Mouse (Mus musculus) midbrain, embryonic 15.5 days (tissue): Measurements from ENCODE around the gene Nsun2. TPM values are rescaled to one million over a fixed set of nuclear protein-coding genes. Genes with fewer than 3 reads are reported as not detected.

ENCODE experiments used
- ATAC-seq: fragments of 200-750 bp; cut with Nextera tagmentation; replicated peaks from 2 replicates; pipeline ENCODE4 v1.8.0; 2017; ENCODE audit warnings: moderate TSS enrichment
- H3K27ac ChIP-seq: fragments of 300-500 bp; sonication (generic); 2 replicates; pipeline ENCODE4 v1.5.1; 2015; ENCODE audit warnings: mild to moderate bottlenecking, inconsistent platforms
- H3K27me3 ChIP-seq: fragments of 300-500 bp; sonication (generic); replicated peaks from 2 replicates; pipeline ENCODE4 v1.6.1; 2015; ENCODE audit warnings: inconsistent platforms
- H3K36me3 ChIP-seq: fragments of 300-500 bp; sonication (generic); replicated peaks from 2 replicates; pipeline ENCODE4 v1.6.1; 2015; ENCODE audit warnings: inconsistent platforms
- H3K4me1 ChIP-seq: fragments of 300-500 bp; sonication (generic); 2 replicates; pipeline ENCODE4 v1.6.1; 2015; ENCODE audit warnings: inconsistent platforms
- H3K4me2 ChIP-seq: fragments of 300-500 bp; sonication (generic); 2 replicates; pipeline ENCODE4 v1.6.1; 2015; ENCODE audit warnings: inconsistent platforms, mild to moderate bottlenecking, moderate library complexity
- H3K4me3 ChIP-seq: fragments of 300-500 bp; sonication (generic); 2 replicates; pipeline ENCODE4 v1.5.1; 2015; ENCODE audit warnings: mild to moderate bottlenecking, inconsistent platforms
- H3K9ac ChIP-seq: fragments of 300-500 bp; sonication (generic); 2 replicates; pipeline ENCODE4 v1.6.1; 2015; ENCODE audit warnings: mild to moderate bottlenecking, inconsistent platforms
- H3K9me3 ChIP-seq: fragments of 300-500 bp; sonication (generic); 2 replicates; pipeline ENCODE4 v1.6.1; 2016; ENCODE audit warnings: inconsistent platforms
- WGBS: fragments of 180-500 bp; shearing (Covaris S2); methylation state at CpG from one replicate; pipeline ENCODE4 v1.1.7; 2015; ENCODE audit warnings: mixed read lengths; 5-methylcytosine and 5-hydroxymethylcytosine counted together
- polyA plus RNA-seq: library from polyadenylated mRNA; unstranded; fragments of >200 nt; fragmentation: Nextera tagmentation; extraction: Ambion mirVana; gene quantifications from 2 replicates; pipeline ENCODE4 v1.2.1, GENCODE M21; 2015

Gene Nsun2
- polyA plus RNA-seq, 1 experiment from 2014 or later: 72.0 TPM

- Histone ChIP-seq H3K4me2 (no peak overlapping the region), H3K4me1 (no peaks in the 10 kb centered on the region), H3K4me3 (no peak overlapping the region), H3K36me3 (no peaks in the 10 kb centered on the region), H3K9ac (no peak overlapping the region), H3K27me3 (no peaks in the 10 kb centered on the region), H3K9me3 (no peaks in the 10 kb centered on the region), H3K27ac (no peak overlapping the region)
- WGBS: 81% methylated on average over 9 of the region's 9 CpGs
- no peak for ATAC-seq
These were observed 112.9 kb downstream of the Nsun2 start for GRCm38 (mm10) chr13:69646481-69646880.

GRCm38 (mm10) chr13:69654508-69654907 lies 121.0 kb downstream of the Nsun2 start:
- no peak overlapping the region for H3K9ac ChIP-seq
- H3K27ac ChIP-seq: no peak overlapping the region
- 79% methylated on average over 3 of the region's 3 CpGs for WGBS
- H3K36me3 ChIP-seq: no peaks in the 10 kb centered on the region
- no peaks in the 10 kb centered on the region for H3K27me3 ChIP-seq
- no peak overlapping the region for H3K4me2 ChIP-seq
- H3K9me3 ChIP-seq: no peaks in the 10 kb centered on the region
- H3K4me1 ChIP-seq: no peaks in the 10 kb centered on the region
- no peak for ATAC-seq
- H3K4me3 ChIP-seq: no peak overlapping the region

DNA sequence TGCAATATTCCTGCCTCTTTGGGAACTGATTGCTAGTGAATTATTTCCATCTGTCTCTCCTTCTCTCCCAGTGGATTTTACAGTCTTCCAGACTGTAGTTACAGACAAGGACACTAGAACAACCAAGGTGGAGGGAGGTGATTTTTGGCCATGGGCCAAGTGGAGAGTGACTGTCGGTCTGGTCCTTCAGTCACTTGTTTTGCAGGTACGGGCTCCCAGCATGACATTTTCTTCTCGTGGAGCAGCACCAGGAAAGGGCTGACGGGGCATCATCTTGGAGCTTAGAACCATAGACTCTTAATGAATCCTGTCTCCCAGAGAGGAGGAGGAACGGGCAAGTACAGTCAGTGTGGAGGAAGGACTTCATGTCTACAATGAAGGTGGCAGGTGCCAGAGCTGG lies 138.6 kb downstream of the Nsun2 start:
- no peak for ATAC-seq
- no peaks in the 10 kb centered on the region for H3K4me1 ChIP-seq

DNA sequence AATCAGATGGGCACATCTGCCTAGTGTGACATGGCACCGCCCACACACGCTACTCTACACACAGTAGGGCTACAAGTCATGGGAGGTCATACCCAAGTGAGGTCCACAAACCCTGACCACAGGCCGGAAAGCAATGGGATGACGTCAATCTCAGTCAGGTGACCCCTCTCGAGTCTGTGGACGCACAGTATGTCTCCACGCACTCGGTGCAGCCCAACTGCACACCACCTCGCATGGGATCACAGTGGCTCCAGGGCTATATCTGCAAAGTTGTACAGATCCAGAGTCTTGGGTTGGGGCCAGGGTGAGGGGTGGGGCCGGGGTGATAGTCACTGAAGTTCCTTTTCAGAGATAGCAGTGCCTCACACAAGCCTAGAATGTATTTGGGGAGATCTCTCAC lies 139.0 kb downstream of the Nsun2 start:
- H3K9ac ChIP-seq: no peak overlapping the region
- WGBS: 92% methylated on average over 10 of the region's 10 CpGs
- H3K4me3 ChIP-seq: no peak overlapping the region
- H3K36me3 ChIP-seq: no peaks in the 10 kb centered on the region
- no peaks in the 10 kb centered on the region for H3K27me3 ChIP-seq
- no peak overlapping the region for H3K4me2 ChIP-seq
- H3K27ac ChIP-seq: no peak overlapping the region
- no peak for ATAC-seq
- no peaks in the 10 kb centered on the region for H3K4me1 ChIP-seq
- H3K9me3 ChIP-seq: no peaks in the 10 kb centered on the region

More for the DNA sequence above, 138.6 kb downstream of the Nsun2 start:
- Histone ChIP-seq H3K9ac (no peak overlapping the region), H3K27ac (no peak overlapping the region), H3K36me3 (no peaks in the 10 kb centered on the region), H3K27me3 (no peaks in the 10 kb centered on the region), H3K4me3 (no peak overlapping the region), H3K9me3 (no peaks in the 10 kb centered on the region), H3K4me2 (no peak overlapping the region)
- 92% methylated on average over 5 of the region's 5 CpGs for WGBS

DNA sequence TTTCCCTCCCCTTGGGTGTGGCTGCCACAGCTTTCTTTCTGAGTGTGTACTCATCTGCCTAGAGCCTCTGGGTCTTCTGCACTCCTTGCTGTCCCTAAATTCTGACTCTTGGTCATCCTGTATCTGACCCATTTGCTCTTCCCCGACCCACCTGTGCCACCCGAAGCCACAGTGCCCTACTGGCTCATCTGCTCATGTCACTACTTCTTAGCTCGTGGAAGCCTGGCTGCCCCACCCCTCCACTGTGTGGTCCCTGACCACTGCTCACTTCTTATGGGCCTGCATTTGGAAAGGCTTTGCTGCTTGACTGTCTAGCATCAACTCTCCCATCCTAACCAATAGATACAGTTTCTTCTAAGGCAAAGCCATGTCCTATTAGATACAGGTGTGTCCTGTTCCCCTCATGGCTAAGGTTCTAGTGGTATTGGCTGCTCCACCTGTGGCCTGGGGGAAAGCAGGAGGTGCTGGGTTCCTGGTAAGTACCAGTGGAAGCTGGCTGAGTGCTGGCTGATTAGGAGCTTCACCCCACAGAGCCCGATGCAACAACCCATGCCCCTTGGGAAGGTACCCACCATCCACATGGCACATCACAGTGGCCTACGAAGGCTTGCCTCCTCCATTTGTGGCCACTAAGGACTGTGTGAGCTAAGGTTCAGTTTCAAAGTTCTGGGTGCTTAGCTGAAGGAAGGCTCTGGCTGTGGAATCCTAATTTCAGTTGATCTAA lies 139.8 kb downstream of the Nsun2 start:
- Histone ChIP-seq H3K27ac (no peak overlapping the region), H3K9me3 (no peaks in the 10 kb centered on the region), H3K36me3 (no peaks in the 10 kb centered on the region), H3K9ac (no peak overlapping the region), H3K4me2 (no peak overlapping the region), H3K27me3 (no peaks in the 10 kb centered on the region), H3K4me1 (no peaks in the 10 kb centered on the region), H3K4me3 (no peak overlapping the region)
- ATAC-seq: no peak
- WGBS: 83% methylated on average over 5 of the region's 5 CpGs

GRCm38 (mm10) chr13:69673921-69674618 lies 140.5 kb downstream of the Nsun2 start:
- Histone ChIP-seq H3K9me3 (no peaks in the 10 kb centered on the region), H3K27ac (no peak overlapping the region), H3K36me3 (no peaks in the 10 kb centered on the region), H3K4me2 (no peak overlapping the region), H3K4me3 (no peak overlapping the region), H3K27me3 (no peaks in the 10 kb centered on the region), H3K4me1 (no peaks in the 10 kb centered on the region), H3K9ac (no peak overlapping the region)
- ATAC-seq: no peak
- 63% methylated on average over 10 of the region's 10 CpGs for WGBS

Other genes with a start within 250 kb of the Nsun2 start
- 7.2 and 7.6 TPM in 2 replicates for gene Tent4a, start 871 bp downstream of the Nsun2 start, polyA plus RNA-seq
- gene Srd5a1, start 77.7 kb downstream of the Nsun2 start, polyA plus RNA-seq: 30.0 and 30.6 TPM in 2 replicates
- gene Ube2ql1, start 206.1 kb downstream of the Nsun2 start, polyA plus RNA-seq: 24.0 and 25.1 TPM in 2 replicates